Mouse (Mus musculus) liver, postnatal 0 days (tissue): ENCODE data around the gene Adcy7. TPM values are rescaled to one million over a fixed set of nuclear protein-coding genes. Genes with fewer than 3 reads are reported as not detected.

ENCODE experiments used
- ATAC-seq: fragments of 200-750 bp; cut with Nextera tagmentation; 2 replicates; pipeline ENCODE4 v1.8.0; 2017; ENCODE audit warnings: mild to moderate bottlenecking, moderate library complexity
- DNase-seq: peaks from one replicate; pipeline ENCODE4 v3.0.0-alpha.2; 2016
- H3K27ac ChIP-seq: fragments of 300-500 bp; sonication (generic); 2 replicates; pipeline ENCODE4 v1.5.1; 2014; ENCODE audit warnings: antibody characterized with exemption, moderate library complexity, mild to moderate bottlenecking, low read depth
- H3K27me3 ChIP-seq: fragments of 300-500 bp; sonication (generic); 2 replicates; pipeline ENCODE4 v1.6.1; 2014; ENCODE audit warnings: low read length, control low read depth, mixed read lengths; ENCODE audit not compliant: insufficient read depth
- H3K36me3 ChIP-seq: fragments of 300-500 bp; sonication (generic); replicated peaks from 2 replicates; pipeline ENCODE4 v1.6.1; 2014; ENCODE audit warnings: mild to moderate bottlenecking, control low read depth, low read length, moderate library complexity, mixed read lengths; ENCODE audit not compliant: insufficient read depth
- H3K4me1 ChIP-seq: fragments of 300-500 bp; sonication (generic); 2 replicates; pipeline ENCODE4 v1.6.1; 2014; ENCODE audit warnings: antibody characterized with exemption, mild to moderate bottlenecking, control low read depth; ENCODE audit not compliant: insufficient read depth
- H3K4me2 ChIP-seq: fragments of 300-500 bp; sonication (generic); 2 replicates; pipeline ENCODE4 v1.6.1; 2014; ENCODE audit warnings: low read depth, mild to moderate bottlenecking, low read length, moderate library complexity, mixed read lengths
- H3K4me3 ChIP-seq: fragments of 300-500 bp; sonication (generic); 2 replicates; pipeline ENCODE4 v1.5.1; 2014; ENCODE audit warnings: low read depth, low read length
- H3K9ac ChIP-seq: fragments of 300-500 bp; sonication (generic); replicated peaks from 2 replicates; pipeline ENCODE4 v1.6.1; 2014; ENCODE audit warnings: mild to moderate bottlenecking, moderate library complexity
- H3K9me3 ChIP-seq: fragments of 300-500 bp; sonication (generic); 2 replicates; pipeline ENCODE4 v1.6.1; 2016; ENCODE audit warnings: mild to moderate bottlenecking, control low read depth, low read length, mixed read lengths
- CTCF ChIP-seq: sonication (generic); IDR thresholded peaks from 2 replicates; pipeline ENCODE4 v1.5.1; 2016; ENCODE audit warnings: antibody characterized with exemption, low read depth
- EP300 ChIP-seq: IDR thresholded peaks from 2 replicates; pipeline ENCODE4 v1.6.1; 2016; ENCODE audit warnings: antibody characterized with exemption, low read depth, mild to moderate bottlenecking
- WGBS: fragments of 180-500 bp; shearing (Covaris S2); extraction: QIAGEN DNeasy Blood & Tissue Kit; methylation state at CpG from one replicate; pipeline ENCODE4 v1.1.7; 2014; ENCODE audit not compliant: insufficient replicate concordance; 5-methylcytosine and 5-hydroxymethylcytosine counted together
- polyA plus RNA-seq: library from polyadenylated mRNA; unstranded; fragments of >200 nt; fragmentation: Nextera tagmentation; extraction: Ambion mirVana; gene quantifications from 2 replicates; pipeline ENCODE4 v1.2.1, GENCODE M21; 2015

Adcy7 gene
- polyA plus RNA-seq, 1 experiment from 2014 or later: 8.4 TPM

DNA sequence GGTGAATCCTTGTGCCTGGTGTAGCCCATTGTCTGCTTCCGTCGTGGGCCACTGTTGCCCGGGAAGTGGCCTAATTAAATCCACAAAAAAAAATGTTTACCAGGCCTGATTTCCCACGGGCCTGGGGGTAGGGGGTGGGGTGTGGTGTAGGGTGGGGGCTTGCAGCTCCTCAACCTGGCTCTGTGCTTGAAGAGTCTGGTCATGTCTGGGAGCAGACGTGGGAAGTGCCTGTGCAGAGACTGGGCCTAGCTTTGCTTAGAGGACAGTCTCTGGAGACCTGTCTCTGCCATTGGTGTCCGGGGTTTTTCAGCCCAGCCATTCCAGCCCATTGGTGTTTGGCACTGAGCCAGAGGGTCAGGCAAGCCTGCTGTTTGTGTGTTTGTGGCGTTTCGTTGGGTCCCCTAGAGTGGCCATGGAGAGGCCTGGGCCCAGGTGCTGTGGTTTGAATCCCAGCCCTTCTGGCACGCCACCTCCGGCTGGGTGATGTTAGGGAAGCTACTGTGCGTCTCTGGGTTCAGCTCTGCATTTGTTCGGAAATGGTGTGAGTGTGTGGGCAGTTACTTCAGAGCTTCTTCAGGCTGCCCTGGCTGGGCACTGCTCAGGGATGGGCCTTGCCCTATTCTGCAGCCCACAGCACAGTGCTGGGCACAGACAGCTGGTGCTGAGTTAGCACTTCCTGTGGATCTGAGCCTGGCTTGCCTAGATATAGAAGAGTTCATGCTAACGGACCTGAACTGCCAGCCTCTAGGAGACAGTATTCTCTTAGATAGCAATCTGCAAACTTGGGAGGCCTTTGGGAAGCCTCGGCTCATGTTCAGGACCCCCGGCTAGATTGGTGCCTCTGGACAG lies 29.6 kb downstream of the Adcy7 start:
- peak overlapping the region; percentile 39 for H3K4me3 ChIP-seq
- ATAC-seq (peak; percentile 31), DNase-seq (no peak)
- TF ChIP-seq EP300 (no peak; the same call in 1 of the 2 replicates), CTCF (no peak)
- H3K4me2 ChIP-seq: peak overlapping the region; percentile 56
- H3K9me3 ChIP-seq: no peaks in the 10 kb centered on the region
- peaks cover 43% of the 10 kb centered on the region for H3K4me1 ChIP-seq
- peak overlapping the region; percentile 31 for H3K9ac ChIP-seq
- H3K36me3 ChIP-seq: peaks cover 11% of the 10 kb centered on the region
- 57% methylated on average over 15 of the region's 15 CpGs for WGBS
- no peak overlapping the region; the same call in 1 of the 2 replicates for H3K27ac ChIP-seq
- no peaks in the 10 kb centered on the region for H3K27me3 ChIP-seq

DNA sequence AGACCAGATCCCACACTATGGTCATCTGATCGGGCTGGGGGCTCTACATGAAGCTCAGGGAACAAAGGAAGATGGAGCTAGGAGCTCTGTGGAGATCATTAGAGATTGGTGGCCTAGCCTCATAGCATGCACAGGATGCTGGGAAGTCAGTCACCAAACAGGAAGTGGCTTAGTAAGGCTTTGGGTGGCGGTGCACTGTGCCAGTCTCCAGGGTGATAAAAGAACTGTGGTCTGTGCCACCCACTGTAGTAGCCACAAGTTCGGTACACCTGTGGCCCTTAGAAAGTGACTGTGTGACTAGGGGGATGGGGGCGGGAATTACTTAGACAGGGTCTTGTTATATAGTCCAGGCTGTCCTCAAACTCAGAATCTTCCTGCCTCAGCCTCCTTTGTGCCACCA lies 33.6 kb downstream of the Adcy7 start:
- Histone ChIP-seq H3K9ac (no peak overlapping the region), H3K36me3 (peaks cover 12% of the 10 kb centered on the region), H3K9me3 (no peaks in the 10 kb centered on the region), H3K4me3 (no peak overlapping the region), H3K4me2 (no peak overlapping the region), H3K27ac (no peak overlapping the region), H3K4me1 (peaks cover 15% of the 10 kb centered on the region), H3K27me3 (no peaks in the 10 kb centered on the region)
- DNase-seq: no peak
- no peak for ATAC-seq
- WGBS: 67% methylated on average over 4 of the region's 4 CpGs
- TF ChIP-seq EP300 (no peak), CTCF (no peak)

DNA sequence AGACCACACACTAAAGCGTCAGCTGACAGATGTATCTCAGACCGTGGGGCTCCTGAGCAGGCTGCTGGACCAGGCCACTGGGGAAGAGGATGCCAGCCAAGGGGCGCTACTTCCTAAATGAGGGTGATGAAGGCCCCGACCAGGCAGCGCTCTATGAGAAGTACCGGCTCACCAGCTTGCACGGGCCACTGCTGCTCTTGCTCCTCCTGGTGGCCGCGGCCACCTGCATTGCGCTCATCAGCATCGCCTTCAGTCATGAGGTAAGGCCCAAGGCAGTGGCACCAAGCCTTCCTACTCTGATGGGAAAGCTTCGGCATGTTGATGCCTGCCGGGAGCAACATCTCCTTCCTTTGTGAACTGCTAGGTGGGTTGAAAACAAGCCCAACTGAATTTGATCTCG lies 34.3 kb downstream of the Adcy7 start:
- H3K9me3 ChIP-seq: no peaks in the 10 kb centered on the region
- no peak overlapping the region for H3K9ac ChIP-seq
- H3K4me2 ChIP-seq: no peak overlapping the region
- H3K27me3 ChIP-seq: no peaks in the 10 kb centered on the region
- no peak overlapping the region for H3K27ac ChIP-seq
- H3K4me1 ChIP-seq: peaks cover 9% of the 10 kb centered on the region
- H3K36me3 ChIP-seq: peaks cover 12% of the 10 kb centered on the region
- TF ChIP-seq EP300 (no peak), CTCF (peak; percentile 69)
- ATAC-seq: peak; percentile 26; the same call in 1 of the 2 replicates
- peak; percentile 62 for DNase-seq
- 67% methylated on average over 14 of the region's 14 CpGs for WGBS
- no peak overlapping the region for H3K4me3 ChIP-seq

DNA sequence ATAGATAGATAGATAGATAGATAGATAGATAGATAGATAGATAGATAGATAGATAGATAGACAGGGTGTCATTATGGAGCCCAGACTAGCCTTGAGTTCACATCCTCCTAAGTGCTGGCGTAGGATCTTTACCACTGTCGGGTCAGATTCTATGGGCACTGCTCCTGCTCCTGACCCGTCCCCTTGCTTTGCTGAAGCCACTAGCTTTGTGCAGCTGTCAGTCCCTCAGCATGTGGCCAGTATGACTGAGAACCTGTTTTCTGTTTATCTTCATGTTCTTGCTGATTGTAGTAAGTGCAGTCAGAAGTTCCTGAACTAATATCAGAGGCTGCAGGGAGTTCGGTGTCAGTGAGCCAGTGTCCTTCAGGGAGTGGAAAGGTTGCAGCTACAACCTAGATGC lies 35.5 kb downstream of the Adcy7 start:
- 73% methylated on average over 4 of the region's 4 CpGs for WGBS
- Histone ChIP-seq H3K4me1 (peaks cover 6% of the 10 kb centered on the region), H3K36me3 (peaks cover 15% of the 10 kb centered on the region), H3K9me3 (no peaks in the 10 kb centered on the region), H3K4me3 (no peak overlapping the region), H3K9ac (no peak overlapping the region), H3K27ac (no peak overlapping the region), H3K27me3 (no peaks in the 10 kb centered on the region), H3K4me2 (no peak overlapping the region)
- DNase-seq (no peak), ATAC-seq (no peak)
- TF ChIP-seq EP300 (no peak), CTCF (no peak)

DNA sequence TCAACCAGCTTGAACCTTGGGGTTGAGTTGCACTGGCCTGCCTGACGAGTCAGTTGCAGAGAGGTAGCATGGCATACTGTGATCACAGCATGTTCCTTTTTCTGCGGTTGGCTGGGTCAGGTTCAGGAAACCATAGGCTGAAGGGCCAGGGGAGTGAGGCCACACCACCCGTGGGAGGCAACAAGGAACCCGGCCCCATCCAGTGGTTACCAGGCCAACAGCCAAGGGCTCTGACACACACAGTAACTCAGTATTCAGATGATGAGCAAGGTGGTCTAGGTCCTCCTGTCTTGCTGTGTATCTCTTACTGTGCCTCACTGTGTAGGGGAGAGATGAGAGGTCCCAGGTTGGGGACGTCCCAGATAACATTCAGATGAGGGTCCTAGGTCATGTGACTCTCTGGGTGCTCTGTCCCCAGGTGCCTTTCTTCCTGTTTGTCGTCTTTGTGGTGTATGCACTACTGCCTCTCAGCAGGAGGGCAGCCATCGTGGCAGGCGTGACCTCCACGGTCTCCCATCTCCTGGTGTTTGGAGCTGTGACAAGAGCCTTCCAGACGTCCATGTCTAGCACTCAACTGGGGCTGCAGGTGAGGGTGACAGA lies 37.2 kb downstream of the Adcy7 start:
- DNase-seq (no peak), ATAC-seq (peak; percentile 7; the same call in 1 of the 2 replicates)
- peaks cover 18% of the 10 kb centered on the region for H3K36me3 ChIP-seq
- H3K4me2 ChIP-seq: no peak overlapping the region
- no peak overlapping the region for H3K4me3 ChIP-seq
- no peak overlapping the region for H3K27ac ChIP-seq
- 49% methylated on average over 10 of the region's 10 CpGs for WGBS
- H3K4me1 ChIP-seq: peaks cover 6% of the 10 kb centered on the region
- no peaks in the 10 kb centered on the region for H3K9me3 ChIP-seq
- H3K9ac ChIP-seq: no peak overlapping the region
- TF ChIP-seq CTCF: no peak
- no peak for TF ChIP-seq EP300
- no peaks in the 10 kb centered on the region for H3K27me3 ChIP-seq

DNA sequence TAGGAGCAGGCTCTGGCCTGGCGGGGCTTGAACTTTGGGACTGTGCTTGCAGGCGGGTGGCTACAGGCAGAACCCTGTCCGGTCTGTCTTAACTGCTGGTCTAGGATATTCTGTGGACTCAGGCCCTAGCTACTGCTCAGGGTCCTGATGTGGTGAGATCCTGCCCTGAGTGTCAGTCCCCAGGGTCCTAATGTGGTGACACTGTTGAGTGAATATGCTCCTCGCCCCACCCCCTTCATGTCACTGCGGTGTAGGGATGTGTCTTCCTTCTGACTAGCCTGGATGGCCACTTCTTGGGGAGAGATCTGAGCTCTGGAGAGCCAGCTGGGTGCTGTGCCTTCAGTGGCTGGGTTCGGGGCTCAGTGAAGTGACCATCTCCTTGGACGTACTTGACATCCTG lies 37.7 kb downstream of the Adcy7 start:
- peaks cover 20% of the 10 kb centered on the region for H3K36me3 ChIP-seq
- no peak overlapping the region for H3K4me2 ChIP-seq
- H3K27me3 ChIP-seq: no peaks in the 10 kb centered on the region
- TF ChIP-seq CTCF (no peak), EP300 (no peak)
- H3K27ac ChIP-seq: no peak overlapping the region
- DNase-seq: no peak
- WGBS: 79% methylated on average over 7 of the region's 7 CpGs
- no peak overlapping the region for H3K9ac ChIP-seq
- ATAC-seq: no peak; the same call in 1 of the 2 replicates
- no peaks in the 10 kb centered on the region for H3K9me3 ChIP-seq
- no peak overlapping the region for H3K4me3 ChIP-seq
- H3K4me1 ChIP-seq: peaks cover 6% of the 10 kb centered on the region
